Mouse (Mus musculus) embryonic facial prominence, embryonic 12.5 days (tissue): Measurements from ENCODE around the gene Hnrnpr. TPM values are rescaled to one million over a fixed set of nuclear protein-coding genes. Genes with fewer than 3 reads are reported as not detected.

Source experiments
- ATAC-seq: fragments of 200-750 bp; cut with Nextera tagmentation; 2 replicates; pipeline ENCODE4 v1.8.0; 2017; ENCODE audit not compliant: insufficient number of reproducible peaks, insufficient read depth, low FRiP score, low TSS enrichment
- H3K27ac ChIP-seq: fragments of 300-500 bp; sonication (generic); 2 replicates; pipeline ENCODE4 v1.5.1; 2016; ENCODE audit warnings: mild to moderate bottlenecking
- H3K27me3 ChIP-seq: fragments of 300-500 bp; sonication (generic); 2 replicates; pipeline ENCODE4 v1.6.1; 2016; ENCODE audit warnings: mild to moderate bottlenecking, moderate library complexity
- H3K36me3 ChIP-seq: fragments of 300-500 bp; sonication (generic); 2 replicates; pipeline ENCODE4 v1.6.1; 2016; ENCODE audit warnings: mild to moderate bottlenecking
- H3K4me1 ChIP-seq: fragments of 300-500 bp; sonication (generic); 2 replicates; pipeline ENCODE4 v1.6.1; 2016
- H3K4me2 ChIP-seq: fragments of 300-500 bp; sonication (generic); replicated peaks from 2 replicates; pipeline ENCODE4 v1.6.1; 2016; ENCODE audit warnings: mild to moderate bottlenecking, moderate library complexity
- H3K4me3 ChIP-seq: fragments of 300-500 bp; sonication (generic); 2 replicates; pipeline ENCODE4 v1.5.1; 2016; ENCODE audit warnings: mild to moderate bottlenecking
- H3K9ac ChIP-seq: fragments of 300-500 bp; sonication (generic); 2 replicates; pipeline ENCODE4 v1.6.1; 2016; ENCODE audit warnings: mild to moderate bottlenecking, moderate library complexity
- H3K9me3 ChIP-seq: fragments of 300-500 bp; sonication (generic); 2 replicates; pipeline ENCODE4 v1.6.1; 2016; ENCODE audit warnings: mild to moderate bottlenecking, moderate library complexity
- WGBS: fragments of 180-500 bp; shearing (Covaris S2); methylation state at CpG from one replicate; pipeline ENCODE4 v1.1.7; 2016; 5-methylcytosine and 5-hydroxymethylcytosine counted together
- polyA plus RNA-seq: library from polyadenylated mRNA; unstranded; fragments of >200 nt; fragmentation: Nextera tagmentation; extraction: Ambion mirVana; gene quantifications from 2 replicates; pipeline ENCODE4 v1.2.1, GENCODE M21; 2016

Hnrnpr gene
- polyA plus RNA-seq, 1 experiment from 2014 or later = 253 TPM

GRCm38 (mm10) chr4:136357026-136357425 is 46.3 kb downstream of the Hnrnpr start:
- no peak overlapping the region for H3K4me3 ChIP-seq
- no peak for ATAC-seq
- no peak overlapping the region for H3K4me2 ChIP-seq
- peaks cover 88% of the 10 kb centered on the region for H3K36me3 ChIP-seq
- 81% methylated on average over 6 of the region's 6 CpGs for WGBS
- H3K9me3 ChIP-seq = no peaks in the 10 kb centered on the region
- no peak overlapping the region for H3K27ac ChIP-seq
- no peaks in the 10 kb centered on the region for H3K27me3 ChIP-seq
- H3K9ac ChIP-seq = no peak overlapping the region
- H3K4me1 ChIP-seq = no peaks in the 10 kb centered on the region

GRCm38 (mm10) chr4:136357429-136357828 is 46.7 kb downstream of the Hnrnpr start:
- no peak overlapping the region for H3K9ac ChIP-seq
- 97% methylated on average over 4 of the region's 4 CpGs for WGBS

GRCm38 (mm10) chr4:136367856-136368255 is 57.1 kb downstream of the Hnrnpr start:
- H3K27ac ChIP-seq = no peak overlapping the region
- no peak overlapping the region for H3K9ac ChIP-seq
- no peaks in the 10 kb centered on the region for H3K27me3 ChIP-seq
- 61% methylated on average over 4 of the region's 4 CpGs for WGBS
- no peaks in the 10 kb centered on the region for H3K36me3 ChIP-seq
- H3K9me3 ChIP-seq = no peaks in the 10 kb centered on the region
- H3K4me3 ChIP-seq = no peak overlapping the region
- no peak for ATAC-seq
- H3K4me2 ChIP-seq = no peak overlapping the region
- H3K4me1 ChIP-seq = no peaks in the 10 kb centered on the region

More at GRCm38 (mm10) chr4:136357429-136357828, 46.7 kb downstream of the Hnrnpr start:
- Histone ChIP-seq H3K9me3 (no peaks in the 10 kb centered on the region), H3K4me3 (no peak overlapping the region), H3K4me1 (no peaks in the 10 kb centered on the region), H3K27ac (no peak overlapping the region), H3K27me3 (no peaks in the 10 kb centered on the region), H3K36me3 (peaks cover 86% of the 10 kb centered on the region), H3K4me2 (no peak overlapping the region)
- ATAC-seq = no peak

- H3K9me3 ChIP-seq = no peaks in the 10 kb centered on the region
These were observed 59.0 kb downstream of the Hnrnpr start for GRCm38 (mm10) chr4:136369727-136370126.

GRCm38 (mm10) chr4:136373494-136374181 is 62.9 kb downstream of the Hnrnpr start:
- WGBS = 54% methylated on average over 14 of the region's 14 CpGs
- ATAC-seq = no peak
- no peak overlapping the region for H3K9ac ChIP-seq

More at GRCm38 (mm10) chr4:136369727-136370126, 59.0 kb downstream of the Hnrnpr start:
- Histone ChIP-seq H3K36me3 (no peaks in the 10 kb centered on the region), H3K27ac (no peak overlapping the region), H3K4me2 (no peak overlapping the region), H3K4me3 (no peak overlapping the region), H3K4me1 (peaks cover 7% of the 10 kb centered on the region; the same call in 1 of the 2 replicates), H3K27me3 (no peaks in the 10 kb centered on the region), H3K9ac (no peak overlapping the region)
- 3% methylated on average over 3 of the region's 3 CpGs for WGBS
- ATAC-seq = no peak

GRCm38 (mm10) chr4:136377001-136377400 is 66.3 kb downstream of the Hnrnpr start:
- Histone ChIP-seq H3K9me3 (no peaks in the 10 kb centered on the region), H3K9ac (no peak overlapping the region), H3K27me3 (no peaks in the 10 kb centered on the region), H3K4me3 (no peak overlapping the region), H3K36me3 (no peaks in the 10 kb centered on the region), H3K4me2 (no peak overlapping the region), H3K27ac (no peak overlapping the region), H3K4me1 (peaks cover 7% of the 10 kb centered on the region; the same call in 1 of the 2 replicates)
- no peak for ATAC-seq
- WGBS = 88% methylated on average over 5 of the region's 5 CpGs

More at GRCm38 (mm10) chr4:136373494-136374181, 62.9 kb downstream of the Hnrnpr start:
- no peaks in the 10 kb centered on the region for H3K36me3 ChIP-seq
- no peak overlapping the region for H3K4me2 ChIP-seq
- H3K4me3 ChIP-seq = no peak overlapping the region
- H3K27me3 ChIP-seq = no peaks in the 10 kb centered on the region
- peaks cover 7% of the 10 kb centered on the region; the same call in 1 of the 2 replicates for H3K4me1 ChIP-seq
- no peak overlapping the region for H3K27ac ChIP-seq
- H3K9me3 ChIP-seq = no peaks in the 10 kb centered on the region

GRCm38 (mm10) chr4:136383052-136383451 is 72.3 kb downstream of the Hnrnpr start:
- no peaks in the 10 kb centered on the region for H3K4me1 ChIP-seq
- no peaks in the 10 kb centered on the region for H3K27me3 ChIP-seq
- no peak overlapping the region for H3K4me3 ChIP-seq
- WGBS = 79% methylated on average over 5 of the region's 5 CpGs
- no peaks in the 10 kb centered on the region for H3K36me3 ChIP-seq
- no peak overlapping the region for H3K4me2 ChIP-seq
- H3K9ac ChIP-seq = no peak overlapping the region
- no peak for ATAC-seq
- H3K9me3 ChIP-seq = no peaks in the 10 kb centered on the region
- no peak overlapping the region for H3K27ac ChIP-seq

GRCm38 (mm10) chr4:136383839-136384238 is 73.1 kb downstream of the Hnrnpr start:
- H3K27me3 ChIP-seq = no peaks in the 10 kb centered on the region
- no peak overlapping the region for H3K4me3 ChIP-seq
- no peaks in the 10 kb centered on the region for H3K9me3 ChIP-seq
- WGBS = 72% methylated on average over 6 of the region's 6 CpGs
- H3K9ac ChIP-seq = no peak overlapping the region
- H3K36me3 ChIP-seq = no peaks in the 10 kb centered on the region
- H3K4me2 ChIP-seq = no peak overlapping the region
- H3K4me1 ChIP-seq = no peaks in the 10 kb centered on the region
- ATAC-seq = no peak
- no peak overlapping the region for H3K27ac ChIP-seq

GRCm38 (mm10) chr4:136387261-136387660 is 76.5 kb downstream of the Hnrnpr start:
- no peaks in the 10 kb centered on the region for H3K4me1 ChIP-seq
- WGBS = 56% methylated on average over 11 of the region's 11 CpGs
- no peak overlapping the region for H3K9ac ChIP-seq
- H3K36me3 ChIP-seq = no peaks in the 10 kb centered on the region
- H3K27ac ChIP-seq = no peak overlapping the region
- ATAC-seq = no peak
- H3K4me2 ChIP-seq = no peak overlapping the region
- H3K9me3 ChIP-seq = no peaks in the 10 kb centered on the region
- H3K4me3 ChIP-seq = no peak overlapping the region
- H3K27me3 ChIP-seq = no peaks in the 10 kb centered on the region

GRCm38 (mm10) chr4:136401806-136402205 is 91.1 kb downstream of the Hnrnpr start:
- Histone ChIP-seq H3K36me3 (no peaks in the 10 kb centered on the region), H3K27me3 (no peaks in the 10 kb centered on the region), H3K4me2 (no peak overlapping the region), H3K27ac (no peak overlapping the region), H3K4me3 (no peak overlapping the region), H3K9me3 (no peaks in the 10 kb centered on the region), H3K4me1 (no peaks in the 10 kb centered on the region), H3K9ac (no peak overlapping the region)
- ATAC-seq = no peak
- 79% methylated on average over 10 of the region's 10 CpGs for WGBS

- Histone ChIP-seq H3K4me1 (no peaks in the 10 kb centered on the region), H3K36me3 (no peaks in the 10 kb centered on the region), H3K27ac (no peak overlapping the region), H3K27me3 (no peaks in the 10 kb centered on the region), H3K9me3 (no peaks in the 10 kb centered on the region), H3K4me2 (no peak overlapping the region), H3K4me3 (no peak overlapping the region), H3K9ac (no peak overlapping the region)
- WGBS = 52% methylated on average over 11 of the region's 11 CpGs
- ATAC-seq = no peak
These were observed 97.1 kb downstream of the Hnrnpr start for GRCm38 (mm10) chr4:136407831-136408230.
